Mouse (Mus musculus) cerebellum, postnatal 10 days (tissue): ENCODE results near the gene Mtfp1.
"Not testable (repeated sequence)": the region's sequence is repeated elsewhere in the genome, so short reads cannot be mapped to it uniquely, and the experiment has no call there.

ENCODE experiments used
- DNase-seq, 2 experiments: peaks; one replicate each; pipeline ENCODE4 v3.0.0; 2021; ENCODE audit warnings: mixed read lengths in 2 of 2

Gene Mtfp1

DNA sequence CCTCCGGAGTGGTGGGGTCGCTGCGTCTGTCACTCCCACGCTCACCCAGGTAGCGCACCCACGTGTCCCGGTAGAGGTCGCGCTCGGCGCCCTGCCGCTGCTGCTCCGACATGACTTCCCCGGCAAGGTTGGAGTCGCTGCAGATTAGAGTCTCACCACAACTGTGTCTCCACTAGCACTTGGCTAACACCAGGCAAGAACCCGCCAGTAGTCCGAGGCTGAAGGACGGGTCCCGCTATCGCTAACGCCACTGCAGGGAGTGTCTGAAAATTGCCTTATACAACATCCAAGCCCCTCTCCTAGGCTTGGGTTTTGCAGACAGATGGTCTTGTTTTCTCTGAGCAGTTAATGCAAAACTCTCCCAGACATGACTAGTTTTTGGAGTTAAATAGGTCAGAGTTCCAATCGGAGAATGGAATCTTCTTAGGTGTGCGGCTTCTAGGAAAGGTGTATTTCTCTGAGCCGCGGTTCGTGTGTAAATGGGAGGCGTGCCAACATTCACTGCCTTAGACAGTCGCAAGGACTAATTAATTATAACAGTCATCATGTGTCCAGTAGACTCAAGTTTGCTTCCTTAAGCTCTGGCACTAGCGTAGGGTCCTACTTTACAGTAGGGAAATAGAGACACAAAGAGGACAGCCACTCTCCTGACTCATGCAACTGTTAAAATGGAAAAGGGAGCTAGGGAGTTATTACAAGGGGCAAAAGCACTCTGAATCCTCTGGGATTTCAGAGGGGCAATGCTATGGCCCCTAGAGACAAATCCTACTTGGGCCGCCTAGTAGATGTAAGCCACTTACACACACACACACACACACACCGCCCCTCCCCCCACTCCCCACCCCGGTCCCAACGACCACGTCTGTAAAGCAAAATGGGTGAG is at the start of gene Mtfp1:
Gene Mtfp1 (minus strand): TSS at position 275 of the 883 bp plus-strand sequence.
- DNase-seq: peak; percentile 74 to 77

DNA sequence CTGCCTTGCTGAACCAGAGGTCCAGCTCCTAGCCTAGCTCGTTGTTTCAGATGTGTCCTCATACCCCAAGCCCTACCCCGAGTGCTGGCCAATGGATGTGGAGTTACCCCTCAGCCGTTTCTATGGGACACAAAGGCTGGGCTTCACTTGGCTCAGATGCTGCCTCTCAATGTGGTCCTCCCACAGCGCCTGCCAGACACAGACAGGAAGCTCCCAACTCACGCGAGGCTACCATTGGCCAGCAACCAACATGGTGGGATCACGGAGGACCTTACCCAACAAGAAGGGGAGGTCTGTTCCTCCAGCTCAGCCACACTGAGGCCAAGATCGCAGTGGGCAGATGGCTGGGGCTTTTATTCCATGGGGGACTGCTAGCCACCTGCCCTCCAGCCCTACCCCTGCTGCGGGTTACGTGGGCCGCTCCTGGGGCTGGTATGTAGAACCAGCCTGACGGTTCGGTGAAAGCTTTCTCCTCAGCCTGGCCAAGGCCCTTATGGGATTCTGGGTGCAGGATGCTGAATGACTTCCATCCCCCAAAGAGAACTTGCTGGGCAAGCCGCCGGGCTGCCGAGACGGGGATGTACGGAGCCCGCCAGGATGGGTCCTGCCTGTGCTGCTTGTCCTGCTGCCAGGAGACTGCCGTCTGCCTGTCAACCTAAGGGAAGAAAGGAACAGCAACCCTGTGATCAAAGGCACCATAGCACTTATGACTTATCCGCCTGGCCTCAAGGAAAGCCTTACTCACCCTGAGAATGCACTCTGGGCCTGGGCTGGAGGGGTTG is 48.2 kb upstream of the Mtfp1 start:
- DNase-seq: peak; percentile 85 to 89

DNA sequence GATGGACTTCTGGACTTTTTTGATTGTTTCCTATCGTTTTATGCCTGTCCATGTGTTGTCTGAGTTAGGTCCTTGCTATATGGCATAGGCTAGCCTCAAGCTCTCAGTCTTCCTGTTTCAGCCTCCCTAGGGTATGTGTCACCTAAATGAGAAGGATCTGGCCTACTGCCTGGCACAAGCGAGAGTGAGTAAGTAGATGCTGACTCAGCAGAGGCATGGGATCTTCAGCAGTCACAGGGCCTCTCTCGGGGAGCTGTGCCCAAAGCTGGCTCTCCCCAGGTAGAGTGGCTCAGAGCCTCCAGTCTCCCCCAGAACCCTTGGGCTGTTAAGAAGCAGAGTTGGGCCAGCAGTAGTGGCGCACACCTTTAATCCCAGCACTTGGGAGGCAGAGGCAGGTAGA is 47.1 kb upstream of the Mtfp1 start:
- no peak for DNase-seq

DNA sequence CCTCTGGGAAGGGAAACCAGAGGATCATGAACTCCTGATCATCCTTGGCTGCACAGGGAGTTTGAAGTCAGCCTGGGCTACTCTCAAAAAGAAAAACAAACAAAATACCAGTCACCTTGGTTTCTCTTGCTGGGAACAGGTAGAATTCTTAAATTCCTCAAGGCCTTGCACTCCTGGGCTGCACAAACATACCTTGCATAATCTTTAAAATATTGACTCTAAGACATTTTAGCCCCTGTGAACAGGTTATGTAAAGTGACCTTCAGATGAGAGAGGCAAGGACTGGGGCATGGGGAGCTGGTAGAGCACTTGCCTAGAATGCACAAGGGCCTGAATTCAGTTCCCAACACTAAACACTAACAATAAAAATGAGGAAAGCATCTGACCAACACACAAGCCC is 46.3 kb upstream of the Mtfp1 start:
- DNase-seq: no peak

DNA sequence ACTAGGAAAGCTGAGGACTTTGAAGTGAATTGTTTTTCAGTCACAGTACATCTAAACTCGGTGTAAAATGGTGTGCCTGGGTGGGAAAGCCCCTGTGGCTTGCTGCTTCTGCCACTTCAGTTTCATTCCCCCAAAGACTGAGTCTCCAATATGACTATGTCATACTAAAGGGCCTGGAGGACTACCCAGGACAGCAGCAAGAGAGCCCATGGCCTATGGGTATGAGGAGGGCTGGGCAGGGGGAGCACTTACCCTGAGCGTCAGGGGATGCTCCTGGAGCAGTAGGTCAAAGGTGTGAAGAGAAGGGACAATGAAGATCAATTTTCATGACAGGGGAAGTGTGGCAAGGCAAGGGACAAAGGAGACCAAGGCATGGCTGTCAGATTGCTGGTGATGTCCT is 43.7 kb upstream of the Mtfp1 start:
- no peak for DNase-seq

DNA sequence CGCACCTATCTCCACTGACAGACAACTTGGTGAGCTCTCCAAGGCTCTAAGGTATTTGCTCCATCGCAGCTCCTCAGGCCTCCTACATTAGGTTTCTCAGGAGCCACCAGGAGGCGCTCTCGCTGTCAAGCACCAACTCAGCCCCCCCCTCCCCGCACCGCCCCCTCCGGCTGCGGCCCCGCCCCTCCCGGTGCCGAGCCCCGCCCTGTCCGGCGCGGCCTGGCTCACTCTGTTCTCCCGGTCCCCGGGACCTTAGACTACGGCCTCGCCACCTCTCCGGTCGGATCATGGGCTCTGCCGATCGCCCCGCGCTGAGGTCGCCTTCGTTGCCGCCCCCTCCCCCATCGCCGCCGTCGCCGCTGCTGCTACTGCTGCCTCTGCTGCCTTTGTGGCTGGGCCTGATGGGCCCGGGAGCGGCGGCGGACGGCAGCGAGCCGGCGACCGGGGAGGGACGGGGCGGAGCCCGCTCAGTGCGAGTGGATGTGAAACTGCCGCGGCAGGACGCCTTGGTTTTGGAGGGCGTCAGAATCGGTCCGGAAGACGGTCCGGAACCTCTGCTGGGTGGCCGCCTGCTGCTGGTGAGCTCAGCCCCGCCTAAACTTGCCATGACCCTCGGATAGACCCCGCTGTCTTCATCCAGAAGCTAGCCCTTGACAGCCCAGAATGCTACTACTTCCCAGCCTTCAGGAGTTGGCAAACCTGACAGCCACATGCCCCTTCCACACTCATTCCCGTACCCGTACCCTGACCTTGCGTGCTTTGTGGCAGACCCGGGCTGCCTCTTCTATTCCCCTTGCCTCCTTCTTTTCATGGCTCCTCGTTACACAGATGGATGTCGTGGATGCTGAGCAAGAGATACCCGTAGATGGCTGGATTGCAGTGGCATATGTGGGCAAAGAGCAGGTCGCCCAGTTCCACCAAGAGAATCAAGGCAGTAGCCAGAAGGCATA is 40.0 kb upstream of the Mtfp1 start, which contains the start of gene Rnf215:
Gene Rnf215 (plus strand): TSS at position 217 of the 950 bp plus-strand sequence.
- DNase-seq: peak; percentile 97 to 98

DNA sequence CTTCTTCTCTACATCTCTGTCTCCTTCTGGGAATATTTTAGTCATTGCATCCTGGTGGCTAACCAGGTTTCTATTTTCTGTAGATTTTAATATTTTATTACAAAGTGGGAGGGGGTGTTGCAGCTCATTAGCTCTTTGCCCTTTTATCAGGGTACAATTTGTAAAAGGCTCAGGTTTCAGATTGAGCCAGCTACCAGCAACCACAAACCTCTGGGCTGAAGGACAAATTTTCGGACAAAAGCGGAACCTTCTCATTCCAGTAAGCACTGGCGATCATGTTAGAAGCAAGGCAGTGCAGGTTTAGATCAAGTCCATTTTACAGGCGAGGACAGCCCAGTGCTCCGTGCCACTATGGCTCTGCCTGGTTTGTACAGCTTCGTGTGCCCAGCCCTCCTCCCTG is 39.2 kb upstream of the Mtfp1 start:
- no peak for DNase-seq

DNA sequence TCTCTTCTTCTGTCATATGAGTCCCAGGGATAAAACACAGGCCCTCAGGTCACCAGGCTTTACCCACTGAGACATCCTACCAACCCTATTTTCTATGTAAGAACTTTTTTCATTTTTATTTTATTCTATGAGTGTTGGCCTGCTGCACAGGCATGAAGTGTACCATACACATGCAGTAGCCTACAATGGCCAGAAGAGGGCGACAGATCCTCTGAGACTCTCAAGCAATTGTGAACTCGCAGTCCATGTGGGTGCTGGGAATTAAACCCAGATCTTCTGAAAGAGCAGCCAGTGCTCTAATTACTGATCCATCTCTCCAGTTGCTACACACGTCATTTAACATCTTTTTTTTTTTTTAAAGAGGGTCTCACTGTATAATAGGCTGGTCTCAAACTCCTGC is 38.2 kb upstream of the Mtfp1 start:
- DNase-seq: peak; percentile 28 to 39

DNA sequence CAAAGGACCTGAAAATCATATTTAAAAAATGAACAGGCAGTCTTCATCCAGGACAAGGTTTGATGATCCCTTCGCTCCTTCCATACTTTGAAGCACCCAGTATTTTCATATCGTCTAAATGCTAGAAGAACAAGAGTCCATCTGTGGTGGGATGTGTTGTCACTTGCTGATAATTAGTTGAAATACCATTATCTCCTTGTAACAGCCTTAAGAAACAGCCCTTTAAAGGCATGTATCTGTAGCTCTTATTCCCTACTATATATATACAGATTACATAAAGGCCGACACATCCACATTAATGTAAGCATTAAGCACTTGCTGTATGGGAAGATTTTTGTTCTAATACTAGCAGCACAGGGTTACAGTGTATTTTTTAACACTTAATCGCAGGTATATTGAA is 33.2 kb upstream of the Mtfp1 start:
- DNase-seq: not testable (repeated sequence)

DNA sequence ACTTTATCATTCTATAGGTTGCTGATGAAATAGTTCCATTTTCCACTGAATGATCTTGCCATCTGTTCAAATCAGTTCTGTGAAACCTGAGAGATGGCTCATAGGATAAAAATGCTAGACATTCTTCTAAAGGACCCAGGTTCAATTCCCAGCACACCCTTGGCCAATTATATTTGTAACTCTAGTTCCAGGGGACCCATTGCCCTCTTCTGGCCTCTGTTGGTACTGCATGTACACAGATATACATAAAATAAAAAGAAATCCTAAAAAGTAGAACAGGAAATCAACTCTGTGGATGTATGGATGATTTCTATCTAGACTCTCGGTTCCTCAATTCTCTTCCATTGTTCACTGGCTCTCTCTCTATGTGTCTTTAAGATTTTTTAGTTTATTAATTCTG is 31.8 kb upstream of the Mtfp1 start:
- DNase-seq: no peak

DNA sequence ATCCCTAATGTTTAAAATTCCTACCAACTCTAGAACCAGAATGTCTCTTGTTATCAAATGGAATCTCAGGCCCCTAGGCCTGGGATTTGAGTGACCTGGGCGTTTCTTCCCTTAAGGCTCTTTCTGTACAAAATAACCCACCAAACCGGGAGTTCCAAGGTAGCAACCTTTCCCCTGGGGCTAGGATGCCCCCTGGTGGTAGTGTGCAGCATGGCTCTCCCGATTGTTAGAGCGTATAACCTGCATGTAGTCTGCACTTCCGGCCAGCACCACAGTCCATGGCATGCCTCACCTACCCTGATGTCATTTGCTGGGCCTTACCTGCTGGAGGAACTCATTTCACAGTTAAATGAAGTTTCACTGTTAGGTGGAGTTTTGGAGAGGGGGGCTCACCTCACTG is 28.7 kb upstream of the Mtfp1 start:
- DNase-seq: peak; percentile 48 to 53

DNA sequence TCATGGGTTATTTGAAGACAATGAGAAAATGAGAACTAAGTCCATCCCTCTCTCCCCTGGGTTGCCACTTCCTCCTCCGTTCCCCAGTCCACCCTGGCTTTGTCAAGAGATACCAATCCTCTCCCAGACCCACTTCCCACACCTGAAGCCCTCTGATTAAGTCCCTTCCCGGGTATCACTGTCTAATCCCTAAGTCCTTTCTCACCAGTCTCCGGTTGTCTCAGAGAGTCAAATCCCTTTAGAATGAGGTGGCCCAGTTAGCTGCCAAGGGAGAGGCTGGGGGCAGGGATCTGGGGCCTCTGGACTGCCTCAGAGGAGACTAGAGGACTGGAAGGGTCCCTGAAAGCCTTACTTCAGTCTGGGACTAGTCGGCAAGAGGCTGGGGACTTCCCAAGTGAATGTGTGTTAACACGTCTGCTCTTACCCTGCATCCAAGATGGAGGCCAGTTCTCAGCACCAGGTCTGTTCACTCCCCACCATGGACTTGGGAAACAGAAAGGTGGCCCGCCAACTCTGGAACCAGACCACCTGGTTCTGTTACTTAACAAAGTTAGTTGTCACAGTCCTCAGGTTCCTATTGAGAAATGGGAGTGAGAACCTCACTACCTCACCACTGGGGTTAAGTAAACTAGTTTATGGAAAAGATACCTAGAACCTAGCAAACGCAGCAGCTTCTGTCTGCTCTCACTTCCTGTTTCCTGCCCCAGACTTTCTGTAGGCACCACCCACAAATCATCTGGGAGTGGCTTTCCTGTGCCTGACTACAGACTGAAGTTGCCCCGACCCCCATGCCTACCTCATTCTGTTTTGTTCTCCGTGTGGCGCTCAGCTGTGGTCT is 27.7 kb upstream of the Mtfp1 start, which contains the start of gene Sec14l2:
Gene Sec14l2 (minus strand): TSS at position 674 of the 838 bp plus-strand sequence.
- no peak for DNase-seq

DNA sequence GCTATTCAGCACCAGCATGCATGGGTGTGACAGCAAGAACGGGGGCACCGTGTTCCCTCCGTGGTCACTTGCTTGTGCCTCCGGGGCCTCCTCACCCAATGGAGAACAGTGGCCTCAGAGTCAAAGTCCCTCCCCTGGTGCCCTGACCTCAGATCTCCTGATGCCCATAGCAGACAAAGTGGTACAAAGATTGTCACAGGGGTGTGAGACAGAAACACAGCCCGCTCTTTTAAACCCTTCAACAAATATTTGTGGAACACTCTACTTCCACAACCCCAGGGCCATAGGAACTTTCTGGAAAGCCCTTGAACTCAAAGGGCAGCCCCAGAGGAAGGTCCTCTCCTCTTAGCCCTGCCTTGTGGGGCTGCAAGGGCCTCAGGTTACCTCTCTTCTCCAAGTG is 27.0 kb upstream of the Mtfp1 start:
- no peak for DNase-seq

DNA sequence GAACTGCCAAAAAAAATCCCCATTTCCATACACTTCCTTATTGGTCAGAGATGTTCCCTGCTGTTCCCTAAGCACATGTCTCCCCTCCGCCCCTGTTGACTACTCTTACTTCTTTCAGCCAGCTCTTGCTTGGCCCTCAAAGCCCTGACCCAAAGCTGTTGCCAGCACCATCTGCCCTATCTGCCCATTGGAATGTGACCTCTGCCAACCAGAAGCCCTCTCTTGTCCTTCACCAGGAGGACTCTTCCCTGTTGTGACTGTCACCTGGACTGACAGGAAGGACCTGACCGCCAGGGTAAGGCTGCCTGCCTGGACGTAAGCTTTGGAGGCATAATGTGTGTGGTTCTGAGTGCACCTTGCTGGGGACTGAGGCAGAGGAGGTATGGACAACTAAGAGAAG is 26.4 kb upstream of the Mtfp1 start:
- DNase-seq: no peak

DNA sequence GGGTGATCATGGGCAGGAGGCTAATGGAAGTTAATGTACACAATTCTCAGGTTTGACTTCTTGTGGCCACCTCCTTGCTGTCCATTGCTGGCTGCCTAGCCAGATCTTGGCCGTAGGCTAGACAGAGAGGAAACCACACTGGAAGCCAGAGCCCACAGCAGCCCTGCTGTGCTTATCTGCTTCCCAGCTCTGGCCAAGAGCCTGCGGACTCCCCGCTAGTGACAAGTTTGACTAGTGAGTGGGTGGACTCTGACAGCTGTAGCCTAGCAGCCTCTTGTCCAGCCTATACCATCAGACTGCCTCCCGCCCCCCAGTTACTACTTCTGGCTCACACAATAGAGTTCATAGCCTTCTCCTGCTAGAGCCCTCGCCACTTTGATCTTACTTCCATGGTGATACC is 24.4 kb upstream of the Mtfp1 start:
- DNase-seq: no peak

DNA sequence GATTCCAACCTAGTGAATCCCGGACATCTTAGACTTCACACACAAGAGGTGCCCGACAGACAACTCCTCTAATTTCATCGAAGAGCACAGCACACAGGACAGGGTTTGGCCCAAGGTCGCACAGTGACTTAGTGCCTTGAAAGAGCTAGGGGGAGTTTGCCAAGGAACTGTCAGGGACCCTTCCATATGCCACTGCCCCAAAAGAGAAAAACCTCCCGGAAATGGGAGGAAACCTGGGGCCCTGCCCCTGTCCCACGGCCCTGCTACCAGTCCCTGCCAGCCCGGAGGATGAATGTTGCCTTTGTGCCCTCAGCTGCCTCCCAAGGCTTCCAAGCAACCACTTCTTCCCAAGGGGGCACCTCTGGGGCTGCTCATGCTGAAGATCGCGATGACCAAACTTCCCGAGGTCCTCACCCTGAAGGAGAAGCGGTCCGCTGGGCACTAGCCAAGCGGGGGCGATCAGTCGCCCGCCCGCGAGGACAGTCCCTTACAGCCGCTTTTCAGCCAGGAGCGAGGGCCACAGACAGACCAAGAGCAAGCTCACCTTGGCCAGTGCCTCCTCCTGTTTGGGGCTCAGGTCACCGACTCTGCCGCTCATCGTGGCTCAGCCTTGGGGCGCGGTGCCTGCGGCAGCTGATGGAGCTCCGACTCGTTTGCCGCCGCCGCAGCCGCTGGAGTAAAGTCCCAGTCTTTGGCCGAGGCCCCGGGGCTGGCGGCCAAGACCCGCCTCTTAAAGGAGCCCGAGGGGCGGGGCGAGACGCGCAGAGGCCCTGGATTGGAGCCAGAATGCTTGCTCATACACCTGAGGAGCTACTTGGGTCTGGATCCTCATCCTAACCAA is 23.1 kb upstream of the Mtfp1 start:
- peak; percentile 86 to 88 for DNase-seq

DNA sequence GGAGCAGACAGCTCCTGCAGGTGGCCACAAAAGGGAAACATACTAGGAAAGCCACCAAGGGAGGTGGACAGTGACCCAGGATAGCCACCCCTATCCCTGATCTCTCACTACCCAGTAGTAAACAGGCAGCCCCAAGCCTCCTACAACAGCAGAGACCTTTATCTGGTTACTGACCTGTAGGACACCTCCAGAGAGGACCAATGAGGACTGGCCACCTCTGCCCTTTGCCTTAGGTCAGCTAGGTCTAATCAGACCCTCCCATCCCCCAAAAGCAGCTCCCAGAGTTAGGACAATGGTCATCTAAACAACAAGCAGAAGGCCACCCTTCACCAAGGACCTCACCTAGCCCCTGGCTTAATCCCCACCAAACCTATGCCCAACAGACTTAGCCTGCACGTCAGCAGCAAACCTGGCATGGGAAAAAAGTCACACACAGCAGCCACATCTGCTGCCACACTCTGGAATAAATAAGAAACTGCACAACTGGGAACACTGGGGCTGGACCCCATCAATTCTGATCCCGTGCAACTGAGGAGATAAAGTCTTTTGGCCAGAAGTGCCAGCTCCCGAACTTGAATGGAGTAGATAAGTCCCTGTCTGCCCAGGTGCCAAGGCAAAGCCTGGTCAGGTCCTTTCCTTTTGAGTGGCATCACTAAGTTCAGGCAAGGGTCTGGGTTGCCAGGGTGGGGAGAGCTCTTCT is 22.3 kb upstream of the Mtfp1 start:
- no peak for DNase-seq

DNA sequence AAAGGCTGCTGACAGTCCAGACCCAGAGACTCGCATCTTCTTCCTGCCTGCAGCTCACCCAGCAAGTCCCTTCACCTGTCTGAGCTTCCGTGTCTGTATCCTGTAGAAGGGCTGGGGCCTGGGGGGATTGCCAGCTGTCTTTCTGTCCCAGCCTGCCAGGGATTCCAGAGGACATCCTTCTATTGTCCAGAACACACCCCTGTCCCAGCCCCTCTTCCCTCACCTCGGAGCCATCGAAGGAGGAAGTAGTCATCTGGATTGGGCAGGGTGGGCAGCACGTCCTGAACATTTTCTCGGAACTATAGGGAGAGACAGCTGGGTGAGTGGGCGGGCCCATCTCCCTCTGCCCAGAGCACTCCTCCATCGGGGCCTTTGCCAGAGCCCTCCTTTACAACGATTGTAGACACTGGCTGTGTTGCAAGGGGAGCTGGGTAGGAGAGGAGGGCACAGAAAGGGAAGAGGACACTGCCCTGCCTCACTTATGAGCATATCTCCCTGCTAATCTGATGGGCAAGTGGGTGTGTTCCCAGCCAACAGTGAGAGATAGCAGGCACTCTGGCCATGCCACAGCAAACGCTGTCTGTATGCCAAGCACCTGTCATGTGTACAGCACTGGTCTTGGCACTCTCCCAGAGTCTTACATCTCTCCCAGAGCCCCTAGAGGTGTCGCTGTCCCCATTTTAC is 21.4 kb upstream of the Mtfp1 start:
- DNase-seq: peak; percentile 40 to 55

DNA sequence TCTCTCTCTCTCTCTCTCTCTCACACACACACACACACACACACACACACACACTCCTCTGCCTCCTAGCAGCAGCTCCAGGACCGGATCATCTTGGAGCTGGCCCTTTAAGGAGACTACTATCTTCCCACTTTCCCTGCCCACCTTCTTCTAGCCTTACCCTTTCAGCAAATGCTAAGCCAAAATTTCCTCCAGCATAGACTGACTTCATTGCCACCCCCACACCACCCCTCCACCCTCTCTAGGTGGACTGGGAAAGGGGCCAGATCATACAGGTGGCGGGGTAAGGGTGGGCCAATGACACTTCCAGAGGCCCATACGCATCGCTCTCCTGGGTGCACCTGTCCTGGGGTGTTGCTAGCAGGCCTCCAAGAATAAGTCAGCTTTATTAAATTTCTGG is 20.2 kb upstream of the Mtfp1 start:
- no peak for DNase-seq
